Mouse (Mus musculus) liver, adult 2 months (tissue): ENCODE measurements around the gene Igfals.

Source experiments
- CTCF ChIP-seq: fragments of 200-500 bp; IDR thresholded peaks from 2 replicates; pipeline ENCODE4 v1.5.1; 2011; ENCODE audit warnings: low read depth, low read length, control low read depth
- POLR2A ChIP-seq: fragments of 200-500 bp; IDR thresholded peaks from 2 replicates; pipeline ENCODE4 v1.6.1; 2011; ENCODE audit warnings: low read length, control low read depth; ENCODE audit not compliant: insufficient read depth; ENCODE audit errors: extremely low read depth

GRCm38 (mm10) chr17:24873695-24874404, 8.1 kb downstream of the Igfals start:
- TF ChIP-seq CTCF (no peak), POLR2A (no peak)
